18 mouse cellular contexts compared by ENCODE assay signal in genomic region chr2:26593211-26594021, GRCm38 (mm10). TPM values are rescaled to one million over a fixed set of nuclear protein-coding genes. Genes with fewer than 3 reads are reported as not detected.
DNase-seq lines count a peak whose midpoint lies in the region; ATAC-seq and TF ChIP-seq lines count a peak whose summit lies in the region.
"Had no signal": no experiment of that assay in that cellular context is flagged by ENCODE, and none has a peak within 500 bp of the region (broad histone marks: within the 10 kb centered on the region; RNA-seq: fewer than 3 reads in every experiment).

No protein-coding gene starts in this region.

- no peak overlapping the region for H3K4me2 ChIP-seq in hindbrain, embryonic 13.5 days
- no peak overlapping the region for H3K4me2 ChIP-seq in hindbrain, embryonic 11.5 days (replicated peaks; ENCODE audit: low read depth, low read length)
- H3K4me2 ChIP-seq in lung, embryonic 14.5 days: no peak overlapping the region
- H3K4me2 ChIP-seq: forebrain, embryonic 12.5 days; limb, embryonic 13.5 days had no signal

- H3K4me1 ChIP-seq in hindbrain, embryonic 13.5 days (replicated peaks): no peaks in the 10 kb centered on the region
- no peaks in the 10 kb centered on the region for H3K4me1 ChIP-seq in hindbrain, embryonic 11.5 days (replicated peaks; ENCODE audit: control insufficient read depth, insufficient read depth, low read length)
- H3K4me1 ChIP-seq in lung, embryonic 14.5 days (ENCODE audit: insufficient read depth): no peaks in the 10 kb centered on the region
- H3K4me1 ChIP-seq: forebrain, embryonic 12.5 days; limb, embryonic 13.5 days had no signal

- peak overlapping the region; percentile 86 for H3K4me3 ChIP-seq in gastrocnemius, adult 2 months
- H3K4me3 ChIP-seq in hindbrain, embryonic 13.5 days: no peak overlapping the region
- no peak overlapping the region for H3K4me3 ChIP-seq in hindbrain, embryonic 11.5 days (ENCODE audit: low read depth, low read length)
- no peak overlapping the region for H3K4me3 ChIP-seq in lung, embryonic 14.5 days (ENCODE audit: low read depth, low read length)
- H3K4me3 ChIP-seq: forebrain, embryonic 12.5 days; layer of hippocampus, adult 2 months; limb, embryonic 13.5 days; megakaryocyte, embryonic 14.5 days had no signal

- no peaks in the 10 kb centered on the region for H3K9me3 ChIP-seq in hindbrain, embryonic 13.5 days
- H3K9me3 ChIP-seq in hindbrain, embryonic 11.5 days (ENCODE audit: control insufficient read depth, low read length): no peaks in the 10 kb centered on the region
- no peaks in the 10 kb centered on the region for H3K9me3 ChIP-seq in lung, embryonic 14.5 days (ENCODE audit: low read depth, low read length)
- H3K9me3 ChIP-seq: forebrain, embryonic 12.5 days; limb, embryonic 13.5 days; megakaryocyte, embryonic 14.5 days had no signal

- 78% methylated on average over 9 of the region's 9 CpGs for WGBS in hindbrain, embryonic 13.5 days
- 78% methylated on average over 9 of the region's 9 CpGs for WGBS in hindbrain, embryonic 11.5 days
- WGBS in lung, embryonic 14.5 days: 72% methylated on average over 9 of the region's 9 CpGs

- H3K9ac ChIP-seq in hindbrain, embryonic 13.5 days: 0 out of 2 replicates have a peak overlapping the region, but pooled peaks have one; percentile 5
- H3K9ac ChIP-seq in hindbrain, embryonic 11.5 days (ENCODE audit: low read depth, low read length): no peak overlapping the region
- no peak overlapping the region for H3K9ac ChIP-seq in lung, embryonic 14.5 days
- H3K9ac ChIP-seq: forebrain, embryonic 12.5 days; limb, embryonic 13.5 days had no signal

- no peaks in the 10 kb centered on the region for H3K27me3 ChIP-seq in hindbrain, embryonic 13.5 days
- no peaks in the 10 kb centered on the region; the same call in 1 of the 2 replicates for H3K27me3 ChIP-seq in hindbrain, embryonic 11.5 days (ENCODE audit: control insufficient read depth, insufficient read depth, low read length)
- H3K27me3 ChIP-seq in lung, embryonic 14.5 days (ENCODE audit: insufficient read depth, low read length): no peaks in the 10 kb centered on the region
- H3K27me3 ChIP-seq: forebrain, embryonic 12.5 days; limb, embryonic 13.5 days had no signal

- no peak overlapping the region for H3K27ac ChIP-seq in gastrocnemius, adult 2 months
- H3K27ac ChIP-seq in hindbrain, embryonic 13.5 days: no peak overlapping the region; the same call in 1 of the 2 replicates
- H3K27ac ChIP-seq in hindbrain, embryonic 11.5 days (ENCODE audit: low read depth, low read length): no peak overlapping the region
- H3K27ac ChIP-seq in lung, embryonic 14.5 days (ENCODE audit: low read depth): no peak overlapping the region
- H3K27ac ChIP-seq: forebrain, embryonic 12.5 days; layer of hippocampus, adult 2 months; limb, embryonic 13.5 days had no signal

- no peak for TF ChIP-seq CTCF in gastrocnemius, adult 2 months (IDR thresholded peaks at IDR 0.05)
- TF ChIP-seq CTCF in lung, embryonic 14.5 days (IDR thresholded peaks at IDR 0.05; ENCODE audit: low read depth): no peak; the same call in 1 of the 2 replicates

- no peak for DNase-seq in gastrocnemius, adult 2 months
- DNase-seq in gastrocnemius, postnatal 10 days: no peak
- DNase-seq in hindbrain, embryonic 11.5 days (ENCODE audit: low spot score): no peak
- peak; percentile 56 for DNase-seq in lung, embryonic 14.5 days
- DNase-seq in lung, postnatal 25 days (ENCODE audit: low spot score): no peak
- peak; percentile 74 for DNase-seq in retina, postnatal 1 day
- no peak for DNase-seq in cerebellum, adult 18-20 months

- ATAC-seq in hindbrain, embryonic 13.5 days (ENCODE audit: low FRiP score): no peak
- ATAC-seq in hindbrain, embryonic 11.5 days (ENCODE audit: low FRiP score): no peak
- peak; percentile 5; the same call in 1 of the 2 replicates for ATAC-seq in lung, embryonic 14.5 days (ENCODE audit: insufficient read depth)

- no peaks in the 10 kb centered on the region for H3K36me3 ChIP-seq in hindbrain, embryonic 13.5 days
- no peaks in the 10 kb centered on the region for H3K36me3 ChIP-seq in hindbrain, embryonic 11.5 days (ENCODE audit: control insufficient read depth, insufficient read depth, low read length)
- H3K36me3 ChIP-seq in lung, embryonic 14.5 days (ENCODE audit: insufficient read depth): peaks cover 35% of the 10 kb centered on the region
- H3K36me3 ChIP-seq: forebrain, embryonic 12.5 days had no signal

- intact Hi-C loops in gastrocnemius, adult 2 months (cut with DNase I): loop anchor here (2.0 kb wide), 1 partner anchor 47 kb away; no protein-coding TSS in a partner anchor

RNA-seq across cellular contexts. Expression of gene Gm20532, which starts 7.0 kb away (rescaled TPM):
- not detected for total RNA-seq in gastrocnemius, adult 2 months (2021)
- under 1 TPM in 1 of 2 experiments, not detected in 1; 0.40 TPM for total RNA-seq in gastrocnemius, postnatal 10 days (2021)
- polyA plus RNA-seq in hindbrain, embryonic 13.5 days (2015; fragmentation: Nextera tagmentation; extraction: Ambion mirVana): not detected in 2 replicates
- not detected in 2 replicates for polyA plus RNA-seq in hindbrain, embryonic 11.5 days (2014; fragmentation: Nextera tagmentation; extraction: Ambion mirVana)
- not detected in 2 replicates for polyA plus RNA-seq in lung, embryonic 14.5 days (2014; fragmentation: Nextera tagmentation; extraction: Ambion mirVana)
- total RNA-seq: adrenal gland, postnatal 36 days; granulocyte monocyte progenitor cell, adult 5-6 weeks; layer of hippocampus, adult 2 months; left cerebral cortex, adult 8-10 months had no signal
- polyA plus RNA-seq: embryonic facial prominence, embryonic 14.5 days; forebrain, embryonic 12.5 days; inflammation-experienced regulatory T-cells, adult 6 months; limb, embryonic 13.5 days; neural tube, embryonic 14.5 days had no signal

RNA-seq across cellular contexts. Expression of gene Agpat2, which starts 10.8 kb away (rescaled TPM):
- total RNA-seq in gastrocnemius, adult 2 months (2021): 1 to 10 TPM; 2.8 to 7.3 TPM
- total RNA-seq in gastrocnemius, postnatal 10 days (2021): 1 to 10 TPM; 9.3 to 9.4 TPM
- 6.8 and 7.0 TPM in 2 replicates for polyA plus RNA-seq in hindbrain, embryonic 13.5 days (2015; fragmentation: Nextera tagmentation; extraction: Ambion mirVana)
- 7.3 and 7.5 TPM in 2 replicates for polyA plus RNA-seq in hindbrain, embryonic 11.5 days (2014; fragmentation: Nextera tagmentation; extraction: Ambion mirVana)
- polyA plus RNA-seq in lung, embryonic 14.5 days (2014; fragmentation: Nextera tagmentation; extraction: Ambion mirVana): 30.2 and 32.9 TPM in 2 replicates

RNA-seq across cellular contexts. Expression of gene Egfl7, which starts 13.6 kb away (rescaled TPM):
- 10 to 100 TPM; 34.4 to 53.7 TPM for total RNA-seq in gastrocnemius, adult 2 months (2021)
- 100 to 1,000 TPM; 104 to 147 TPM for total RNA-seq in gastrocnemius, postnatal 10 days (2021)
- polyA plus RNA-seq in hindbrain, embryonic 13.5 days (2015; fragmentation: Nextera tagmentation; extraction: Ambion mirVana): 72.2 and 78.9 TPM in 2 replicates
- 62.7 and 65.2 TPM in 2 replicates for polyA plus RNA-seq in hindbrain, embryonic 11.5 days (2014; fragmentation: Nextera tagmentation; extraction: Ambion mirVana)
- 269 and 311 TPM in 2 replicates for polyA plus RNA-seq in lung, embryonic 14.5 days (2014; fragmentation: Nextera tagmentation; extraction: Ambion mirVana)

RNA-seq across cellular contexts. Expression of gene Fam69b, which starts 34.8 kb away (rescaled TPM):
- 1 to 10 TPM; 1.0 to 2.3 TPM for total RNA-seq in gastrocnemius, adult 2 months (2021)
- 1 to 10 TPM; 2.9 to 3.4 TPM for total RNA-seq in gastrocnemius, postnatal 10 days (2021)
- 109 and 117 TPM in 2 replicates for polyA plus RNA-seq in hindbrain, embryonic 13.5 days (2015; fragmentation: Nextera tagmentation; extraction: Ambion mirVana)
- 38.4 and 45.5 TPM in 2 replicates for polyA plus RNA-seq in hindbrain, embryonic 11.5 days (2014; fragmentation: Nextera tagmentation; extraction: Ambion mirVana)
- 28.3 and 30.0 TPM in 2 replicates for polyA plus RNA-seq in lung, embryonic 14.5 days (2014; fragmentation: Nextera tagmentation; extraction: Ambion mirVana)

Comparison
In these comparisons a context has a peak if more than half of its experiments do, and no peak if none do; other contexts are left out.
1. DNase-seq: peak in lung, embryonic 14.5 days (single experiment) and retina, postnatal 1 day (single experiment); none in gastrocnemius, adult 2 months (single experiment), gastrocnemius, postnatal 10 days (single experiment), hindbrain, embryonic 11.5 days (single experiment), lung, postnatal 25 days (single experiment) and cerebellum, adult 18-20 months (0 of 2).